Mouse (Mus musculus) lung, adult 2 months (tissue): ENCODE data around the gene Cnn3.

Experiments used
- CTCF ChIP-seq: fragments of 200-500 bp; IDR thresholded peaks from 2 replicates; pipeline ENCODE4 v1.5.1; 2011; ENCODE audit warnings: mild to moderate bottlenecking, low read length, control low read depth; ENCODE audit not compliant: insufficient read depth
- POLR2A ChIP-seq: fragments of 200-500 bp; IDR thresholded peaks from 2 replicates; pipeline ENCODE4 v1.6.1; 2011; ENCODE audit warnings: low read depth, mild to moderate bottlenecking, control low read depth, low read length, borderline replicate concordance; ENCODE audit errors: extremely low read depth

DNA sequence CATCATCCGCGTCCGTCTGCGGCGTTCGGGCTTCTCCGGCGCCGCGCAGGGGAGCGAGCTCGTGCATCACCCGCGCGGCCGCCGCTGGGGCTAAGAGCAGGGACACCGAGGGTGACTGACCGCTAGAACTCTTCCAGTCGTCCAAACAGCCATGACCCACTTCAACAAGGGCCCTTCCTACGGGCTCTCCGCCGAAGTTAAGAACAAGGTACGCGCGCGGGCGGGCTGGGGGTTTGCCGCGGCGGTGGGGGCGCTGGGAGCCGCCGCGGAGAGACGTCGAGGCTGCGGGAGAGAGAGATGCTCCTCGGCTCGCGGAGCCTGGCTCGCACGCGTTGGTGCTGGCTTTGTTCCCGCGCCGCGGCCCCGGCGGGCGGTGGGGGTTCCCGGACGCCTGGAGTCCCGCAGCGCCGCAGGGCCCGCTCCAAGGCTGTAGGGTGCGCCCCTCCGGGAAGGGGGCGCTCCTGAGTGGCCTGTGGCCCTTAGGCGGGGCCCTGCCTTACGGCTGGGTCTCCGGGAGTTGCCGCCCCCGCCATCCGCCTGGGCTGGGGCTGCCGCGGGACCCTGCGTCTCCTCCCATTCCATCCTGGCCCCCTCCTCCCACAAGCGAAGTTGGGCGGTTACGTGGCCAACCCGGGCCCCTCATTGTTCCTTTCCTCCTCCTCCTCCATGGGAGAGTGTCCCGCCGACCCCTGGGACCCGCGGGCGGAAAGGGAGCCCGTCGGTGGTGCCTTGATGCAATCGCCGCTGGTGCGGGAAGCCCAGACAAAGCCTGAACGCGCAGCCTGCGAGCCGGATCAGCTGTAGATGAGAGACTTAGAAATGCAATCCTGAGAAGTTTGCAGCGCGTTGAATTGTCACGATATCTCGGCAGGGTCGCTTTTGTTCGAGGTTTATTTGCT lies 573 bp downstream of the Cnn3 start:
- TF ChIP-seq POLR2A (0 out of 2 replicates have a peak, but pooled peaks have one; percentile 39), CTCF (peak; percentile 37; the same call in 1 of the 2 replicates)
